Mouse (Mus musculus): ENCODE data around the gene Gm21915. TPM values are rescaled to one million over a fixed set of nuclear protein-coding genes. Genes with fewer than 3 reads are reported as not detected.

The Gm21915 gene
- total RNA-seq (2017) = not detected in 3 replicates

- ATAC-seq (replicated peaks; ENCODE audit: insufficient number of reproducible peaks, low FRiP score, low TSS enrichment, poor library complexity, severe bottlenecking) = no peak
Measured at GRCm38 (mm10) chr9:40670313-40670712, at the start of gene Gm21915. Gm21915 (plus strand) TSS chr9:40670613.

GRCm38 (mm10) chr9:40622265-40622664 is 48.1 kb upstream of the Gm21915 start:
- no peak for ATAC-seq (replicated peaks; ENCODE audit: insufficient number of reproducible peaks, low FRiP score, low TSS enrichment, poor library complexity, severe bottlenecking)

- no peak for ATAC-seq (replicated peaks; ENCODE audit: insufficient number of reproducible peaks, low FRiP score, low TSS enrichment, poor library complexity, severe bottlenecking)
Measured at GRCm38 (mm10) chr9:40622793-40623192, 47.6 kb upstream of the Gm21915 start.

GRCm38 (mm10) chr9:40625341-40625740 is 45.1 kb upstream of the Gm21915 start:
- no peak for ATAC-seq (replicated peaks; ENCODE audit: insufficient number of reproducible peaks, low FRiP score, low TSS enrichment, poor library complexity, severe bottlenecking)

GRCm38 (mm10) chr9:40626566-40626965 is 43.8 kb upstream of the Gm21915 start:
- ATAC-seq (replicated peaks; ENCODE audit: insufficient number of reproducible peaks, low FRiP score, low TSS enrichment, poor library complexity, severe bottlenecking) = no peak

DNA sequence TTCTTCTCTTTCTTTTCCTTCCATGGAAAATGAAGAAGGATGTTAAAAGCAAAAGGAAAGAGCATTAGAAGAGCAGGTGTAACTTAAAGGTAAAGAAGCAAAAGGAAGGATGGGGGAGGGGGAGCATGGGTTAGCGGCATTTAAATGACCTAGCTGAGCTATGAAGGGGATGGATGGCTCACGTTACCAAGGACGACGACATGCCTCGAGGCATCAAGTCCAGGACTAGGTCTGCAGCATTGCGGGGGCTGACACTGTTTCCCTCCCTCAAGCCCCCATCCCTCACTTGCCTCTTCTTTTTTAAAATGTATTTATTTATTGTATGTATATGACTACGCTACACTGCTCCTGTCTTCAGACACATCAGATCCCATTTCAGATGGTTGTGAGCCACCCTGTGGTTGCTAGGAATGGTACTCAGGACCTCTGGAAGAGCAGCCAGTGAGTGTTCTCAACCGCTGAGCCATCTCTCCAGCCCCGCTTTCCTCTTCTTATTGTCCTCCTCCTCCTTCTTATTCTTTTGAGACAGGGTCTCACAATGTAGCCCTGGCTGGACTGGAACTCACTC is 43.2 kb upstream of the Gm21915 start:
- ATAC-seq (replicated peaks; ENCODE audit: insufficient number of reproducible peaks, low FRiP score, low TSS enrichment, poor library complexity, severe bottlenecking) = no peak

DNA sequence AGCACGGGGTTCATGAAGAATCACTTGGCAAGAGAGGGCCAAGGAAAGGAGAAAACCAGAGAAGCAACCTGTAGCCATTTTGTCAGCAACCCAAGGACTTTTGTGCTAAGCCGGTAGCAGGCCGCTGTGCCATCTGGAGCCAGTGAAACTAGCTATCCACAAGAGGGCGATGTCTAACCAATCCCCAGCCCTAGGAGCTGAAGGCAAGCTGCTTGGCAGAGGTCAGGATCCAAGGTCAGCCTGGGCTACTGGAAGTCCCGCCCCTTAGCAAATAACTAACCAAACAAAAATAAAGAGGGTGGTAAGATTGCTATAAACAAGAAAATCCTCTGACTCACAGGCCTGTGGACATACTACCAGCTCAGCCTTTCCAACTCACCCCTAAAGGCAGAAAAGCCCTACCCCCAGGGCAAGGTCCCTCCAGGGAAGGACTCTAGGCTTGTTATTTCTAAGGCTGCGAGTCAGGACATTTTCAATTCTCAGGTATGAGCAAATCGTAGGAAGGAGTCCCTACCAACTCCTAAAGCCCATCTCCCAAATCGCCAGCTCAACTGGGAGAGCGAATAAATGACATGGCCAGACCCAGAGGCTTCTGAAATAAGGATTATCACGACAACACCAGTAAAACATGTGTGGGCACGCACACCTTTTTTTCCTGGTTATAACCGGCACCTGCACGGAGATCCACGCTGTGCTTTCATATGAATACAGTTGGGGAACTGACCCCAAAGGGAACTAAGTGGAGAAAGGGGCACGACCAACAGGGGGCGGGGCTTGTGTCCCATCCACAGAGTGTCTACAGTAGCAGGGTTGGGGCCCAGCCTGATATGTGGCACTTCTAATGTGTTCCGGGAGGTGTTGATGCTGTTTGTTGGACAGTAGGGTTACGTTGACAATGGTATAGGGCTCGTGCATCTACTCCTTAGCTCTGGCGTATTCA is 42.0 kb upstream of the Gm21915 start:
- ATAC-seq (replicated peaks; ENCODE audit: insufficient number of reproducible peaks, low FRiP score, low TSS enrichment, poor library complexity, severe bottlenecking) = no peak

- ATAC-seq (replicated peaks; ENCODE audit: insufficient number of reproducible peaks, low FRiP score, low TSS enrichment, poor library complexity, severe bottlenecking) = no peak
Measured at GRCm38 (mm10) chr9:40629441-40629840, 41.0 kb upstream of the Gm21915 start.

- peak; percentile 54; the same call in 1 of the 2 replicates for ATAC-seq (replicated peaks; ENCODE audit: insufficient number of reproducible peaks, low FRiP score, low TSS enrichment, poor library complexity, severe bottlenecking)
Measured at GRCm38 (mm10) chr9:40631101-40631500, 39.3 kb upstream of the Gm21915 start.

DNA sequence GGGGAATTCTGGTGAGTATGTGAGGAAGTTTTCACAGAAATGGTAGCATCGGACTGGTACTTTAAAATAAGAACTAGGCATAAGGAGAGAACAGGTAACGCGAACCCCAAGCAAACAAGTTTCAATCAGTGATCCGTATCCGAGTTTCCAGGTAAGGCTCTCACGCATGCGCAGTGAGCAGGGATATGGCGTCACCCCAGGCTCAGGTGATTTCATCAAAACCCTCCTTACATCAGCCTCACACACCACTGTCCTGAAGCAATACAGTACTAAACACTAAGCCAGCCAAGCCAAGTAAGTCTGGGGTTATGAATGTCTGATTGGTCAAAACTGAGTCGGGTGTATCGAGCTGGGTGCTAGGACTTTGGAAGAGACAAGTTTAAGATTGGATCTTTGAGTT is 38.9 kb upstream of the Gm21915 start:
- no peak for ATAC-seq (replicated peaks; ENCODE audit: insufficient number of reproducible peaks, low FRiP score, low TSS enrichment, poor library complexity, severe bottlenecking)

GRCm38 (mm10) chr9:40636054-40636453 is 34.4 kb upstream of the Gm21915 start:
- ATAC-seq (replicated peaks; ENCODE audit: insufficient number of reproducible peaks, low FRiP score, low TSS enrichment, poor library complexity, severe bottlenecking) = peak; percentile 72; the same call in 1 of the 2 replicates

DNA sequence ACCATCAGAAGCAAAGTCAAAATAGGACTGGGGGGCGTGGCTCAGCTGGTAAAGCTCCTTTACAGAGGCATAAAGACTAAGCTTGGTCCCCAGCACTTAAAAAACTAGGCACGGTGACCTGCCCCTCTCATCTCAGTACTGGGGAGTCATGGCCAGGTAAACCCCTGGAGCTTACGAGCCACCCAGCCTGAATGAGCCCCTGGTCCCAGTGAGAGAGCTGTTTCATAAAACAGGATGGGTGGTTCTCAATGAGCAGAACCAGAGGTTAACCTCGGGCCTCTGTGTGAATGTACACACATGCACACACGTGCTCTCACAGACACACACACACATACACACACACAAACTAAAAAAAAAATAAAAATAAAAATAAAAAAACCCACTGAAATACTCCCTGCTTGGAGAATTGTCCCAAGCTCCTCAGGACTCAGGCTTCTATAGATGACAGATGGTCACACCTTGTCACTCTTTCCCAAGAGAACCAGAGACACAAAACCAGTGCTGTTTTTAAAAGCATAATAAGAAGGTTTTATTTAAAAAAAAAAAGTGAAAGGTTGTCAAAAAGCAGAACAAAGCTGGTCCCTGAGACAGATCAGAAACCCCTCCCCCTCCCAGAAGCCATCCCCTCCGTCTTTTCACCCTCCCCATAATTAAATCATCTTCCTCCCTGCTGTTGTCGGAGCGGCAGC is 32.6 kb upstream of the Gm21915 start:
- ATAC-seq (replicated peaks; ENCODE audit: insufficient number of reproducible peaks, low FRiP score, low TSS enrichment, poor library complexity, severe bottlenecking) = no peak

GRCm38 (mm10) chr9:40638394-40639049 is 31.9 kb upstream of the Gm21915 start:
- ATAC-seq (replicated peaks; ENCODE audit: insufficient number of reproducible peaks, low FRiP score, low TSS enrichment, poor library complexity, severe bottlenecking) = no peak; the same call in 1 of the 2 replicates

DNA sequence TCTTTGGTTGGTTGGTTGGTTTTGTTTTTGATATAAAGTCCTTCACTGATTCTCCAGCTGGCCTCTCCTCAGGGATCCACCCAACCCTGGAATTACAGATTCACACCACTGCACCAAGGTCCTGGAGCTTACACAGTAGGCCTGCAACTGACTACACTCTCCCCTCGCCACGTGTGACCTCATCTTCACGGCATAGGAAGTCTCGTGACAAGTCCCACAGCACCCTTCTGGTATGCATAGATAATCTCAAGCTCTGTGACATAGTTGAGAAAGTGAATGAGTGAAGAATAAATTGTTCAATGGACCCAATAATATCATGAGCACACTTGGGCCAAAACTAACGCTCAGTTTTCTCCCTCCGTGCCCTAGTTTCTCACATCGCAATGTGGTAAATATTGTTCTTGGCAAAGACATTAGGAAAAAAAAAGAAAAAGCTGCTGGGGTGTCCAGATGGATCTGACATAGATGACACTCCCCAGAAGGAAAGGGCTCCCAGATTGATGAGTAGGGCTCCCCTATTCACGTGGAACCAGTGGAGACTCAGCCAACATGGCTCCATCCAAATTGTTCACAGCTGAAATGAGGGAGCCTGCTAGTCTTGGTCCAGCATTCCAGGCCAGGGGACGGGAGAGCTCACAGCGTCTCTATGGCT is 30.8 kb upstream of the Gm21915 start:
- ATAC-seq (replicated peaks; ENCODE audit: insufficient number of reproducible peaks, low FRiP score, low TSS enrichment, poor library complexity, severe bottlenecking) = no peak

- ATAC-seq (replicated peaks; ENCODE audit: insufficient number of reproducible peaks, low FRiP score, low TSS enrichment, poor library complexity, severe bottlenecking) = no peak
Measured at GRCm38 (mm10) chr9:40641318-40641717, 29.1 kb upstream of the Gm21915 start.

GRCm38 (mm10) chr9:40642470-40643220 is 27.8 kb upstream of the Gm21915 start:
- no peak; the same call in 1 of the 2 replicates for ATAC-seq (replicated peaks; ENCODE audit: insufficient number of reproducible peaks, low FRiP score, low TSS enrichment, poor library complexity, severe bottlenecking)

- ATAC-seq (replicated peaks; ENCODE audit: insufficient number of reproducible peaks, low FRiP score, low TSS enrichment, poor library complexity, severe bottlenecking) = no peak
Measured at GRCm38 (mm10) chr9:40649444-40649843, 21.0 kb upstream of the Gm21915 start.

DNA sequence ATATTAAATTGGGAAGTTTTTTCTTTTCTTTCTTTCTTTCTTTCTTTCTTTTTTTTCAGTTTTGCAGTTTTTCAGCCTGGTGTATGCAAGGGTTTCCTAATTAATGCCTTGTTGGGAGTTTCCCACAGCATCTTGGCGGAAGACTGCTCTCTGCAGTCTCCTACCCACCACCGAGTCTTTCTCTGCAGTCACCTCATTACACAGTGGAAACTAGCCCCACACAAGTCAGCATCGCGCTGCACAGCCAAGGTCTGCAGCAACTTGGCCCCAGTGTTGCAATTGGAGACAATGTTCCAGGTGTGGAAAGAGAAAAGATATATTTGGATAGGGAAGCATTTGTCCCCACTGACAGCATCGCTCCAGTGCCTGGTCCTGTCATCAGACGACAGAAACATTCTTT is 20.4 kb upstream of the Gm21915 start:
- no peak for ATAC-seq (replicated peaks; ENCODE audit: insufficient number of reproducible peaks, low FRiP score, low TSS enrichment, poor library complexity, severe bottlenecking)
